Mouse (Mus musculus): ENCODE results near the gene Fam118b.

- no peak for TF ChIP-seq CTCF (IDR thresholded peaks at IDR 0.05; ENCODE audit: extremely low read depth, insufficient read depth, low read length)
- TF ChIP-seq POLR2A (IDR thresholded peaks at IDR 0.05; ENCODE audit: extremely low read depth, insufficient read depth, low read length): no peak
Observed at GRCm38 (mm10) chr9:35284351-35284750, 16.7 kb upstream of the Fam118b start.
